Mouse (Mus musculus): ENCODE results near the gene Lix1. TPM values are rescaled to one million over a fixed set of nuclear protein-coding genes. Genes with fewer than 3 reads are reported as not detected.

Lix1 gene
- polyA plus RNA-seq (2017; shearing (Covaris generic)): 0.13 TPM

GRCm38 (mm10) chr17:17402222-17403004, at the start of gene Lix1:
Gene Lix1 (plus strand): TSS chr17:17402672.

GRCm38 (mm10) chr17:17373918-17374910, 28.3 kb upstream of the Lix1 start, which contains the start of gene Riok2:
Gene Riok2 (plus strand): TSS chr17:17374309.

Other genes with a start within 250 kb of the Lix1 start
- 29.1 TPM for gene Riok2, start 28.4 kb upstream of the Lix1 start, polyA plus RNA-seq (2017; shearing (Covaris generic))
- gene Lnpep, start 222.4 kb downstream of the Lix1 start, polyA plus RNA-seq (2017; shearing (Covaris generic)): 43.6 TPM